8 mouse cellular contexts compared by ENCODE assay signal in genomic region chr3:97811651-97812399, GRCm38 (mm10).
DNase-seq lines count a peak whose midpoint lies in the region; ATAC-seq and TF ChIP-seq lines count a peak whose summit lies in the region.

No protein-coding gene starts in this region.

- 0 out of 2 replicates have a peak, but pooled peaks have one; percentile 20 for ATAC-seq in cerebellum, adult (ENCODE audit: insufficient number of reproducible peaks, low FRiP score, low TSS enrichment)
- no peak for ATAC-seq in liver, embryonic 11.5 days (replicated peaks; ENCODE audit: low FRiP score)
- peak; percentile 63; the same call in 1 of the 2 replicates for ATAC-seq in heart, embryonic 11.5 days (replicated peaks; ENCODE audit: insufficient number of reproducible peaks, low FRiP score, low TSS enrichment)
- ATAC-seq in activated CD4-positive, CD25-positive, alpha-beta regulatory T cell, adult 4 months, result no peak
- ATAC-seq in erythroid progenitor cell, adult 5-6 weeks (replicated peaks; ENCODE audit: low FRiP score, poor library complexity, severe bottlenecking), result no peak

- H3K9me3 ChIP-seq in liver, embryonic 11.5 days (ENCODE audit: control insufficient read depth, low read length), result no peaks in the 10 kb centered on the region
- H3K9me3 ChIP-seq in heart, embryonic 11.5 days (replicated peaks; ENCODE audit: control insufficient read depth, low read length), result no peaks in the 10 kb centered on the region

- TF ChIP-seq CTCF in liver, adult 2 months (IDR thresholded peaks at IDR 0.05; ENCODE audit: low read depth, low read length), result no peak

- WGBS in liver, adult 2 months, result 50% methylated on average over 7 of the region's 7 CpGs
- 36% methylated on average over 7 of the region's 7 CpGs for WGBS in liver, embryonic 11.5 days
- 17% methylated on average over 7 of the region's 7 CpGs for WGBS in heart, embryonic 11.5 days (ENCODE audit: insufficient replicate concordance)

- TF ChIP-seq POLR2A in liver, adult 2 months (IDR thresholded peaks at IDR 0.05; ENCODE audit: extremely low read depth, insufficient read depth, low read length), result no peak

- intact Hi-C loops in left cerebral cortex, postnatal 14 days (cut with DNase I), result loop anchor here (5.0 kb wide), 1 partner anchor 55 kb away; no protein-coding TSS in a partner anchor

- no peak for DNase-seq in cerebellum, adult 8-10 months
- DNase-seq in liver, adult 2 months (ENCODE audit: extremely low read depth, low read depth, low spot score), result peak; percentile 78
- no peak for DNase-seq in liver, embryonic 11.5 days (ENCODE audit: low spot score)
- peak; percentile 61 to 91 for DNase-seq in left cerebral cortex, postnatal 14 days (ENCODE audit: low spot score in 2 of 2)

- no peak overlapping the region for H3K4me2 ChIP-seq in liver, embryonic 11.5 days
- peak overlapping the region; percentile 52 for H3K4me2 ChIP-seq in heart, embryonic 11.5 days

- H3K27me3 ChIP-seq in liver, adult 2 months (ENCODE audit: control insufficient read depth, insufficient read depth, low read length), result no peaks in the 10 kb centered on the region
- H3K27me3 ChIP-seq in liver, embryonic 11.5 days (replicated peaks; ENCODE audit: control insufficient read depth, insufficient read depth, low read length), result no peaks in the 10 kb centered on the region
- no peaks in the 10 kb centered on the region for H3K27me3 ChIP-seq in heart, embryonic 11.5 days (ENCODE audit: control insufficient read depth, insufficient read depth, low read length)

- no peak overlapping the region for H3K4me3 ChIP-seq in liver, adult 2 months (ENCODE audit: insufficient read depth, low read depth, low read length)
- no peak overlapping the region for H3K4me3 ChIP-seq in liver, embryonic 11.5 days (ENCODE audit: low read depth, low read length)
- H3K4me3 ChIP-seq in heart, embryonic 11.5 days (ENCODE audit: low read depth, low read length), result no peak overlapping the region; the same call in 1 of the 2 replicates

- H3K9ac ChIP-seq in liver, adult 2 months (ENCODE audit: low read depth, low read length), result no peak overlapping the region
- H3K9ac ChIP-seq in liver, embryonic 11.5 days (ENCODE audit: low read depth, low read length), result no peak overlapping the region
- H3K9ac ChIP-seq in heart, embryonic 11.5 days (ENCODE audit: low read depth, low read length), result peak overlapping the region; percentile 52; the same call in 1 of the 2 replicates

- peaks cover 25% of the 10 kb centered on the region; the same call in 1 of the 2 replicates for H3K79me2 ChIP-seq in liver, adult 2 months (ENCODE audit: control insufficient read depth, insufficient read depth, low read length)

- H3K27ac ChIP-seq in liver, adult 2 months (replicated peaks; ENCODE audit: insufficient read depth, low read depth, low read length), result no peak overlapping the region
- H3K27ac ChIP-seq in liver, embryonic 11.5 days (ENCODE audit: low read depth, low read length), result no peak overlapping the region
- peak overlapping the region; percentile 79 for H3K27ac ChIP-seq in heart, embryonic 11.5 days (ENCODE audit: low read depth, low read length)

- no peaks in the 10 kb centered on the region for H3K36me3 ChIP-seq in liver, adult 2 months (ENCODE audit: control insufficient read depth, insufficient read depth, low read length)
- H3K36me3 ChIP-seq in liver, embryonic 11.5 days (ENCODE audit: control insufficient read depth, insufficient read depth, low read length), result no peaks in the 10 kb centered on the region
- H3K36me3 ChIP-seq in heart, embryonic 11.5 days (ENCODE audit: control insufficient read depth, insufficient read depth, low read length), result no peaks in the 10 kb centered on the region

- H3K4me1 ChIP-seq in liver, adult 2 months (ENCODE audit: control insufficient read depth, insufficient read depth, low read length), result peaks cover 6% of the 10 kb centered on the region
- no peaks in the 10 kb centered on the region for H3K4me1 ChIP-seq in liver, embryonic 11.5 days (replicated peaks; ENCODE audit: control insufficient read depth, insufficient read depth, low read length)
- H3K4me1 ChIP-seq in heart, embryonic 11.5 days (ENCODE audit: control insufficient read depth, insufficient read depth, low read length), result peaks cover 33% of the 10 kb centered on the region

Comparison
In these comparisons a context has a peak if more than half of its experiments do, and no peak if none do; other contexts are left out.
1. DNase-seq: peak in liver, adult 2 months (single experiment) and left cerebral cortex, postnatal 14 days (2 of 2); none in cerebellum, adult 8-10 months (single experiment) and liver, embryonic 11.5 days (single experiment).
2. ATAC-seq: peak in cerebellum, adult (single experiment) and heart, embryonic 11.5 days (single experiment); none in liver, embryonic 11.5 days (single experiment), activated CD4-positive, CD25-positive, alpha-beta regulatory T cell, adult 4 months (single experiment) and erythroid progenitor cell, adult 5-6 weeks (single experiment).